8 mouse cellular contexts compared by ENCODE assay signal in the genomic region with DNA sequence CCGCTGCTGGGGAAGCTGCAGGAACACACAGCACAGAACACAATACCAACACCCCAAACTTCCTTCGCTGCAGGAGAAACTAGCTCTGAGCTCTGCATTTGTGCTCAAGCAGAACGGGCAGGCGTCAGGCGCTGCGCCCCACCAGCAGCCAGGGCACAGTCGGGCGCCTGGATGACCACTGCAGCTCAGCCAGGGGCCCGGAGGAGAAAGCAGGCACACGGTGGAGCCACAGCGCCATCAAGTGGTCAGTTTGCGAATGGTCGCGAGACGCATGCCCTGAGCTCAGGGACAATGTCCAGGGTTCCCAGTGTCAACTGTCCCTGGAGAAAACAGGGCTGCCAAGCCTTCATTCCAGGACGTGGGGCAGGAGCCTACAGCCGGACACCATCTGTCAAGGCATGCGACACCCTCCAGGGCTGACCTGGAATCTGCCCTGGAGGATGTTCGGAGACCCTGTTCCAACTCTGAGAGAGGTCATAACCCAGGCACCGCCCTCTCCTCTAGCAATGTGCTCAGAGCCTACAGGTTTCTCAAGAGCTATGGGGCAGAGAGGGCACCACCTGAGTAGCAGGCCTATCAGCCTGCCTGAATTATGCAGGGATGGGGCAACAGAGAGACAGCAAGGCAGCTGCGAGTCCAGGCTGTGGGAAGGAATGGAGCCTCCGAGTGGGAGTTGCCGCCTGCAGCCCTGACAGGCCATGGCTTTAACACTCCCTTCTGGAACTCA.
DNase-seq lines count a peak whose midpoint lies in the region; ATAC-seq and TF ChIP-seq lines count a peak whose summit lies in the region.

No protein-coding gene starts in this region.

- ATAC-seq in heart, embryonic 13.5 days (ENCODE audit: extremely low read depth, insufficient number of reproducible peaks, low FRiP score, low TSS enrichment), result peak; percentile 60; the same call in 1 of the 2 replicates
- peak; percentile 72 for ATAC-seq in kidney, postnatal 0 days (replicated peaks; ENCODE audit: low FRiP score, low read depth)
- peak; percentile 57 for ATAC-seq in liver, embryonic 12.5 days
- peak; percentile 67 for ATAC-seq in stomach, postnatal 0 days (ENCODE audit: low FRiP score, low TSS enrichment)

- peaks cover 78% of the 10 kb centered on the region for H3K4me1 ChIP-seq in forebrain, embryonic 10.5 days
- H3K4me1 ChIP-seq in heart, embryonic 13.5 days, result peaks cover 42% of the 10 kb centered on the region
- H3K4me1 ChIP-seq in kidney, postnatal 0 days (replicated peaks; ENCODE audit: insufficient read depth, low read length), result peaks cover 22% of the 10 kb centered on the region; the same call in 1 of the 2 replicates
- H3K4me1 ChIP-seq in liver, embryonic 12.5 days, result peaks cover 33% of the 10 kb centered on the region
- H3K4me1 ChIP-seq in stomach, postnatal 0 days (replicated peaks; ENCODE audit: control insufficient read depth, insufficient read depth), result peaks cover 3% of the 10 kb centered on the region; the same call in 1 of the 2 replicates

- TF ChIP-seq EP300 in stomach, postnatal 0 days (optimal IDR thresholded peaks at IDR 0.05), result no peak

- H3K9ac ChIP-seq in heart, embryonic 13.5 days, result peak overlapping the region; percentile 71
- no peak overlapping the region for H3K9ac ChIP-seq in kidney, postnatal 0 days (ENCODE audit: low read depth, low read length)
- H3K9ac ChIP-seq in liver, embryonic 12.5 days, result no peak overlapping the region
- H3K9ac ChIP-seq in stomach, postnatal 0 days (ENCODE audit: low read length), result peak overlapping the region; percentile 23; the same call in 1 of the 2 replicates

- H3K27me3 ChIP-seq in forebrain, embryonic 10.5 days (ENCODE audit: poor library complexity, severe bottlenecking), result no peaks in the 10 kb centered on the region; the same call in 1 of the 2 replicates
- H3K27me3 ChIP-seq in heart, embryonic 13.5 days (replicated peaks), result peaks cover 12% of the 10 kb centered on the region
- H3K27me3 ChIP-seq in kidney, postnatal 0 days (ENCODE audit: insufficient read depth, low read length), result no peaks in the 10 kb centered on the region
- no peaks in the 10 kb centered on the region for H3K27me3 ChIP-seq in liver, embryonic 12.5 days (replicated peaks)
- no peaks in the 10 kb centered on the region for H3K27me3 ChIP-seq in stomach, postnatal 0 days (ENCODE audit: control insufficient read depth, insufficient read depth, low read length)

- H3K27ac ChIP-seq in forebrain, embryonic 10.5 days, result peak overlapping the region; percentile 84
- peak overlapping the region; percentile 16; the same call in 1 of the 2 replicates for H3K27ac ChIP-seq in heart, embryonic 13.5 days (replicated peaks)
- H3K27ac ChIP-seq in kidney, postnatal 0 days, result peak overlapping the region; percentile 42; the same call in 1 of the 2 replicates
- H3K27ac ChIP-seq in liver, embryonic 12.5 days, result no peak overlapping the region
- H3K27ac ChIP-seq in stomach, postnatal 0 days (replicated peaks), result peak overlapping the region; percentile 35; the same call in 1 of the 2 replicates

- H3K4me2 ChIP-seq in heart, embryonic 13.5 days, result peak overlapping the region; percentile 75
- H3K4me2 ChIP-seq in kidney, postnatal 0 days (ENCODE audit: low read length), result peak overlapping the region; percentile 38
- peak overlapping the region; percentile 57 for H3K4me2 ChIP-seq in liver, embryonic 12.5 days
- peak overlapping the region; percentile 58 for H3K4me2 ChIP-seq in stomach, postnatal 0 days (replicated peaks; ENCODE audit: low read depth)

- 8% methylated on average over 23 of the region's 23 CpGs for whole genome bisulfite sequencing in forebrain, embryonic 10.5 days
- WGBS in heart, embryonic 13.5 days, result 8% methylated on average over 23 of the region's 23 CpGs
- 5% methylated on average over 23 of the region's 23 CpGs for WGBS in kidney, postnatal 0 days
- WGBS in liver, embryonic 12.5 days (ENCODE audit: insufficient replicate concordance), result 10% methylated on average over 23 of the region's 23 CpGs
- 8% methylated on average over 23 of the region's 23 CpGs for WGBS in stomach, postnatal 0 days

- H3K4me3 ChIP-seq in forebrain, embryonic 10.5 days, result peak overlapping the region; percentile 44
- peak overlapping the region; percentile 43 for H3K4me3 ChIP-seq in heart, embryonic 13.5 days
- H3K4me3 ChIP-seq in kidney, postnatal 0 days (replicated peaks; ENCODE audit: low read depth, low read length), result no peak overlapping the region
- H3K4me3 ChIP-seq in liver, embryonic 12.5 days, result peak overlapping the region; percentile 19; the same call in 1 of the 2 replicates
- H3K4me3 ChIP-seq in stomach, postnatal 0 days (ENCODE audit: low read depth, low read length), result peak overlapping the region; percentile 13; the same call in 1 of the 2 replicates

- peak; percentile 100 for TF ChIP-seq CTCF in kidney, postnatal 0 days (IDR thresholded peaks at IDR 0.05; ENCODE audit: low read depth)
- TF ChIP-seq CTCF in stomach, postnatal 0 days (IDR thresholded peaks at IDR 0.05; ENCODE audit: low read depth), result peak; percentile 100

- H3K9me3 ChIP-seq in forebrain, embryonic 10.5 days, result no peaks in the 10 kb centered on the region
- H3K9me3 ChIP-seq in heart, embryonic 13.5 days, result no peaks in the 10 kb centered on the region
- no peaks in the 10 kb centered on the region for H3K9me3 ChIP-seq in kidney, postnatal 0 days (replicated peaks; ENCODE audit: low read length)
- no peaks in the 10 kb centered on the region for H3K9me3 ChIP-seq in liver, embryonic 12.5 days (replicated peaks)
- H3K9me3 ChIP-seq in stomach, postnatal 0 days (ENCODE audit: control insufficient read depth, low read length), result no peaks in the 10 kb centered on the region

- H3K36me3 ChIP-seq in forebrain, embryonic 10.5 days (replicated peaks), result peaks cover 16% of the 10 kb centered on the region
- H3K36me3 ChIP-seq in heart, embryonic 13.5 days, result 0 out of 2 replicates have a peak, but pooled peaks cover 3% of the 10 kb centered on the region
- H3K36me3 ChIP-seq in kidney, postnatal 0 days (ENCODE audit: insufficient read depth, low read length), result no peaks in the 10 kb centered on the region
- H3K36me3 ChIP-seq in liver, embryonic 12.5 days, result no peaks in the 10 kb centered on the region
- no peaks in the 10 kb centered on the region for H3K36me3 ChIP-seq in stomach, postnatal 0 days (ENCODE audit: control insufficient read depth, insufficient read depth, low read length)

- DNase-seq in 3T3-L1 (ENCODE audit: low read depth, low spot score), result peak; percentile 88
- DNase-seq in brain, adult 2 months (ENCODE audit: low read depth, low spot score), result peak; percentile 81
- DNase-seq in forebrain, embryonic 10.5 days (ENCODE audit: extremely low spot score, low spot score), result peak; percentile 92
- DNase-seq in kidney, postnatal 0 days (ENCODE audit: low spot score), result peak; percentile 92
- peak; percentile 95 for DNase-seq in neural tube, embryonic 10.5 days (ENCODE audit: extremely low spot score, low spot score)
- peak; percentile 92 for DNase-seq in stomach, postnatal 0 days (ENCODE audit: low spot score)

Comparison
In these comparisons a context has a peak if more than half of its experiments do, and no peak if none do; other contexts are left out.
1. H3K9ac ChIP-seq: peak in heart, embryonic 13.5 days (single experiment) and stomach, postnatal 0 days (single experiment); none in kidney, postnatal 0 days (single experiment) and liver, embryonic 12.5 days (single experiment).
2. Peak in every context shown above with its lines, with median percentiles within 50 percentile points of each other: DNase-seq, ATAC-seq and H3K4me2 ChIP-seq.